Mouse (Mus musculus) liver, postnatal 0 days (tissue): ENCODE data around the gene Atg2b.

Experiments used
- CTCF ChIP-seq: sonication (generic); IDR thresholded peaks from 2 replicates; pipeline ENCODE4 v1.5.1; 2016; ENCODE audit warnings: antibody characterized with exemption, low read depth
- EP300 ChIP-seq: IDR thresholded peaks from 2 replicates; pipeline ENCODE4 v1.6.1; 2016; ENCODE audit warnings: antibody characterized with exemption, low read depth, mild to moderate bottlenecking

DNA sequence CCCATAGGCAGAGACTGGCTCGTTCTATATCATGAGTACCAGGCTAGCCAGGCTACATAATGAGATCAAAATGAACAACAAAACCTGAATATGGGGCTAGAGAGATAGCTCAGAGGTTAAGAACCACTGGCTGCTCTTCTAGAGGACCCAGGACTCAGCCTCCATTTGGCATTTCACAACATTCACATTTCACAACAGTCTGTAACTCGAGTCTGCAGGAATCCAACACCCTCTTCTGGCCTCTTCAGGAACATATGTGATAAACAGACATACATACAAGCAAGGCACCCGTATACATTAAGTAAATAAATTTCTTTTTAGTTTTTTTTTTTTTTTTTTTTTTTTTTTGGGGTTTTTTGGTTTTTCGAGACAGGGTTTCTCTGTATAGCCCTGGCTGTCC, 3.5 kb upstream of the Atg2b start:
- TF ChIP-seq CTCF (peak; percentile 43), EP300 (no peak)
